Mouse (Mus musculus): Measurements from ENCODE around the gene Gm36176. TPM values are rescaled to one million over a fixed set of nuclear protein-coding genes. Genes with fewer than 3 reads are reported as not detected.
A peak's percentile ranks its signal among the peaks of the same experiment; 100 is the strongest.
"Not testable (repeated sequence)": the region's sequence is repeated elsewhere in the genome, so short reads cannot be mapped to it uniquely, and the experiment has no call there.

Gene Gm36176
- polyA plus RNA-seq (2014; fragmentation: Nextera tagmentation; extraction: Ambion mirVana): not detected in 2 replicates

GRCm38 (mm10) chr10:77846503-77846902, at the start of gene Gm36176:
Gm36176 (plus strand) TSS chr10:77846803.
- Histone ChIP-seq H3K27me3 (replicated peaks; ENCODE audit: control insufficient read depth, insufficient read depth, low read length) (no peaks in the 10 kb centered on the region), H3K4me2 (ENCODE audit: low read length) (no peak within 1 kb of the TSS), H3K4me3 (ENCODE audit: low read depth, low read length) (no peak within 1 kb of the TSS), H3K27ac (ENCODE audit: low read depth) (no peak within 1 kb of the TSS), H3K9ac (ENCODE audit: low read length) (no peak within 1 kb of the TSS), H3K36me3 (ENCODE audit: control insufficient read depth, insufficient read depth, low read length) (no peaks in the 10 kb centered on the region), H3K4me1 (replicated peaks; ENCODE audit: control insufficient read depth, insufficient read depth, low read length) (no peaks in the 10 kb centered on the region), H3K9me3 (ENCODE audit: control insufficient read depth, low read length) (0 out of 2 replicates have a peak, but pooled peaks cover 10% of the 10 kb centered on the region)
- ATAC-seq (replicated peaks; ENCODE audit: low FRiP score, low TSS enrichment, low read depth): no peak
- DNase-seq (ENCODE audit: low spot score): no peak
- 60% methylated on average over 3 of the region's 3 CpGs for WGBS

DNA sequence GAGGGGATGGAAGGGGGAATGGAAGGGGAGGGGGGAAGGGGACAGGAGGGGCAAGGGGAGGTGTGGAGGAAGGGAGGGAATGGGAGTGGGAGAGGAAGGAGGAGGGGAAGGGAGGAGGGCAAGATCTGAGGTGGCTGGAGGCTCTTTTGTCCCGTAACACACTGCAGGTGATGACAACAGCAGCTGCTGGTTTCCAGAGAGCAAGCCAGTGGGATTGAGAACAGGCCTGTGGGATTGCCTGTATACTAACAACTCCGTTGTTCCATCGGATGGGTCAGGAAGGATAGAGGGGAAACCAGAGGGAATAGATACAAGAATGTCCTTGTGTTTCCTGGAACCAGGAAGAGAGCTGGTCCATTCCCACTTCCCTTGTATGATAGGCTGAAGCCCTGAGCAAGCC, 48.9 kb upstream of the Gm36176 start:
- no peak overlapping the region for H3K4me3 ChIP-seq (ENCODE audit: low read depth, low read length)
- no peaks in the 10 kb centered on the region for H3K4me1 ChIP-seq (replicated peaks; ENCODE audit: control insufficient read depth, insufficient read depth, low read length)
- H3K36me3 ChIP-seq (ENCODE audit: control insufficient read depth, insufficient read depth, low read length): no peaks in the 10 kb centered on the region
- DNase-seq (ENCODE audit: low spot score) (no peak), ATAC-seq (replicated peaks; ENCODE audit: low FRiP score, low TSS enrichment, low read depth) (no peak)
- H3K9me3 ChIP-seq (ENCODE audit: control insufficient read depth, low read length): no peaks in the 10 kb centered on the region
- H3K27ac ChIP-seq (ENCODE audit: low read depth): no peak overlapping the region
- 24% methylated on average over 3 of the region's 3 CpGs for WGBS
- H3K27me3 ChIP-seq (replicated peaks; ENCODE audit: control insufficient read depth, insufficient read depth, low read length): no peaks in the 10 kb centered on the region
- no peak overlapping the region for H3K4me2 ChIP-seq (ENCODE audit: low read length)
- no peak overlapping the region for H3K9ac ChIP-seq (ENCODE audit: low read length)

DNA sequence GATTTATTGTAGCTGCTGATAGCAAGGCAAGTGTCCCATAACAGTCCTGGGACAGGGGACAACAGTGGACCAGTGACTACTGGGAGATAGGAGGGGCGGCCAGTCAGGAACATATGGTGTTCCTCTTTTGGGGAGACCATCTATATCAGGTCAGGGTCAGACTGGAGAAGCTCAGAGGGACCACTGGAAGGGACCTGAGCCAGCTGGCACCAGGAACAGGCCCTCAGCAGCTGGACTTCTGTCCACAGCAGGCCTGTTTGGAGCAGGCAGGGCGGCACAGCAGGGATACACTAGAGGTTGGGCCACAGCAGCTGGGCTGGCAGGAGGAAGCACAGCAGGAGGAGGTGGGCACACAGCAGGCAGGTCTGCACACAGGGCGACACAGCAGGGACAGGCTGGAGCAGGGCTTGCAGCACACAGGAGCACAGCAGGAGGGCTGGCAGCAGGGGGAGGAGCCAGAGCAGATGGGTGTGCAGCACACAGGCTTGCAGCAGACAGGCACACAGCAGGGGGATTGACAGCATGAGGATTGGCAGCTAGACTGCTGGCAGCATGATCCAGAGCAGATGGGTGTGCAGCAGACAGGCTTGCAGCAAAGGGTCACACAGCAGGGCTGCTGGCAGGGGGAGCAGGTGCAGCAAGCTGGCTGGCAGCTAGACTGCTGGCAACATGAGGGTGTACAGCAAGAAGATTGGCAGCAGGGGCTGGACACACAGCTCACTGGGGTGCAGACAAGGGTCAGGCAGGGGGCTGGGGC, 48.3 kb upstream of the Gm36176 start:
- not testable (repeated sequence) for ATAC-seq (replicated peaks; ENCODE audit: low FRiP score, low TSS enrichment, low read depth); H3K36me3 ChIP-seq (ENCODE audit: control insufficient read depth, insufficient read depth, low read length); H3K9me3 ChIP-seq (ENCODE audit: control insufficient read depth, low read length); H3K9ac ChIP-seq (ENCODE audit: low read length); H3K4me3 ChIP-seq (ENCODE audit: low read depth, low read length); H3K4me2 ChIP-seq (ENCODE audit: low read length); H3K27ac ChIP-seq (ENCODE audit: low read depth); H3K27me3 ChIP-seq (replicated peaks; ENCODE audit: control insufficient read depth, insufficient read depth, low read length); DNase-seq (ENCODE audit: low spot score); H3K4me1 ChIP-seq (replicated peaks; ENCODE audit: control insufficient read depth, insufficient read depth, low read length)
- 46% methylated on average over 3 of the region's 3 CpGs for WGBS

GRCm38 (mm10) chr10:77798921-77799508, 47.6 kb upstream of the Gm36176 start, which contains the start of gene Gm19668:
Gm19668 (minus strand) TSS chr10:77799133.
- DNase-seq (ENCODE audit: low spot score) (peak; percentile 52), ATAC-seq (replicated peaks; ENCODE audit: low FRiP score, low TSS enrichment, low read depth) (no peak)
- Histone ChIP-seq H3K4me3 (ENCODE audit: low read depth, low read length) (no peak within 1 kb of the TSS), H3K27ac (ENCODE audit: low read depth) (no peak within 1 kb of the TSS), H3K4me1 (replicated peaks; ENCODE audit: control insufficient read depth, insufficient read depth, low read length) (no peaks in the 10 kb centered on the region), H3K27me3 (replicated peaks; ENCODE audit: control insufficient read depth, insufficient read depth, low read length) (no peaks in the 10 kb centered on the region), H3K9me3 (ENCODE audit: control insufficient read depth, low read length) (no peaks in the 10 kb centered on the region), H3K36me3 (ENCODE audit: control insufficient read depth, insufficient read depth, low read length) (no peaks in the 10 kb centered on the region), H3K9ac (ENCODE audit: low read length) (no peak within 1 kb of the TSS), H3K4me2 (ENCODE audit: low read length) (no peak within 1 kb of the TSS)
- 50% methylated on average over 8 of the region's 8 CpGs for WGBS

GRCm38 (mm10) chr10:77804095-77804494, 42.5 kb upstream of the Gm36176 start:
- Histone ChIP-seq H3K9ac (ENCODE audit: low read length) (no peak overlapping the region), H3K27ac (ENCODE audit: low read depth) (no peak overlapping the region), H3K9me3 (ENCODE audit: control insufficient read depth, low read length) (no peaks in the 10 kb centered on the region), H3K4me1 (replicated peaks; ENCODE audit: control insufficient read depth, insufficient read depth, low read length) (no peaks in the 10 kb centered on the region), H3K4me2 (ENCODE audit: low read length) (no peak overlapping the region), H3K27me3 (replicated peaks; ENCODE audit: control insufficient read depth, insufficient read depth, low read length) (no peaks in the 10 kb centered on the region), H3K36me3 (ENCODE audit: control insufficient read depth, insufficient read depth, low read length) (no peaks in the 10 kb centered on the region), H3K4me3 (ENCODE audit: low read depth, low read length) (no peak overlapping the region)
- ATAC-seq (replicated peaks; ENCODE audit: low FRiP score, low TSS enrichment, low read depth) (no peak), DNase-seq (ENCODE audit: low spot score) (no peak)
- WGBS: 74% methylated on average over 3 of the region's 3 CpGs

DNA sequence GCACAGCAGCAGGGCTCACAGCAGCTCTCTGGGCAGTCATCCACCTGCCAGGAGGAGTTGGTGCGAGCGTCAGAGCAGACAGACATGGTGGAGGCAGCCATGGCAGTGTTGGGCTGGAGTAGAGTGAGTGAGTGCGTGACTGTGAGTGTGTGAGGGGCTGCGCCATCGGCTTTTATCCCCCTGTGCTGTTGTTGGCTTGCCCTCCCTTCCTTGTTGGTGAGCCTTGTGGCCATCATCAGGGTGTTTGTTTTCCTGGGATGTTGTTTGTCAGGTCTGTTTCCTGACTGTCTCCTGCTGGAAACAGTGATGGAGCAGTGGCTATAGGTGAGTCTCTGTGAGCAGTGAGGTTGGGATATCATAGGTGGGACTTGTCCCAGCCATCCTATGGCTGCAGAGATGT, 34.9 kb upstream of the Gm36176 start, which contains the start of gene Gm9507:
Gm9507 (minus strand) TSS at position 101 of the 400 bp plus-strand sequence.
- H3K27me3 ChIP-seq (replicated peaks; ENCODE audit: control insufficient read depth, insufficient read depth, low read length): no peaks in the 10 kb centered on the region
- DNase-seq (ENCODE audit: low spot score): no peak
- 0 out of 2 replicates have a peak, but pooled peaks cover 6% of the 10 kb centered on the region for H3K9me3 ChIP-seq (ENCODE audit: control insufficient read depth, low read length)
- WGBS: 70% methylated on average over 5 of the region's 5 CpGs
- H3K4me1 ChIP-seq (replicated peaks; ENCODE audit: control insufficient read depth, insufficient read depth, low read length): no peaks in the 10 kb centered on the region
- no peak within 1 kb of the TSS for H3K4me3 ChIP-seq (ENCODE audit: low read depth, low read length)
- no peak within 1 kb of the TSS for H3K9ac ChIP-seq (ENCODE audit: low read length)
- H3K4me2 ChIP-seq (ENCODE audit: low read length): no peak within 1 kb of the TSS
- no peak within 1 kb of the TSS for H3K27ac ChIP-seq (ENCODE audit: low read depth)
- no peak for ATAC-seq (replicated peaks; ENCODE audit: low FRiP score, low TSS enrichment, low read depth)
- no peaks in the 10 kb centered on the region for H3K36me3 ChIP-seq (ENCODE audit: control insufficient read depth, insufficient read depth, low read length)

DNA sequence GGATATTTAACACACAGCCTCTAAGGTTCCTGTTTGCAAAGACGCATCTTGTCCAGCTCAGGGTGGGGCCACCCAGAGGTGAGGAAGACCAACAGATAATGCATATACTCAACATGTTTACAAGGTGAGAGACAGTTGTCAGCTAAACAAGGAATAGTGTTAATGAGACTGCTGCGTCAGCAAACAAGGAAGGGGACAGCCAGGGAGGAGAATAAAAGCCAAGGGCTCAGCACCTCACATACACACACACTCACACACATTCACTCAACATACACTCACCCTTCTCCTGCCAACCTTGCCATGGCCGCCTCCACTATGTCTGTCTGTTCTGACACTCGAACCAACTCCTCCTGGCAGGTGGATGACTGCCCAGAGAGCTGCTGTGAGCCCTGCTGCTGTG, 32.2 kb upstream of the Gm36176 start, which contains the start of gene Gm2696:
Gm2696 (plus strand) TSS at position 301 of the 400 bp plus-strand sequence.
- H3K4me1 ChIP-seq (replicated peaks; ENCODE audit: control insufficient read depth, insufficient read depth, low read length): no peaks in the 10 kb centered on the region
- H3K27ac ChIP-seq (ENCODE audit: low read depth): no peak within 1 kb of the TSS
- H3K4me2 ChIP-seq (ENCODE audit: low read length): no peak within 1 kb of the TSS
- H3K9me3 ChIP-seq (ENCODE audit: control insufficient read depth, low read length): 0 out of 2 replicates have a peak, but pooled peaks cover 6% of the 10 kb centered on the region
- H3K27me3 ChIP-seq (replicated peaks; ENCODE audit: control insufficient read depth, insufficient read depth, low read length): no peaks in the 10 kb centered on the region
- no peak within 1 kb of the TSS for H3K4me3 ChIP-seq (ENCODE audit: low read depth, low read length)
- 44% methylated on average over 4 of the region's 4 CpGs for WGBS
- H3K9ac ChIP-seq (ENCODE audit: low read length): no peak within 1 kb of the TSS
- no peak for DNase-seq (ENCODE audit: low spot score)
- ATAC-seq (replicated peaks; ENCODE audit: low FRiP score, low TSS enrichment, low read depth): no peak
- H3K36me3 ChIP-seq (ENCODE audit: control insufficient read depth, insufficient read depth, low read length): no peaks in the 10 kb centered on the region

- no peaks in the 10 kb centered on the region for H3K4me1 ChIP-seq (replicated peaks; ENCODE audit: control insufficient read depth, insufficient read depth, low read length)
- ATAC-seq (replicated peaks; ENCODE audit: low FRiP score, low TSS enrichment, low read depth) (no peak), DNase-seq (ENCODE audit: low spot score) (peak; percentile 59)
Measured at GRCm38 (mm10) chr10:77815514-77815913, 31.1 kb upstream of the Gm36176 start.

More at GRCm38 (mm10) chr10:77815514-77815913, 31.1 kb upstream of the Gm36176 start:
- no peaks in the 10 kb centered on the region for H3K9me3 ChIP-seq (ENCODE audit: control insufficient read depth, low read length)
- H3K27me3 ChIP-seq (replicated peaks; ENCODE audit: control insufficient read depth, insufficient read depth, low read length): no peaks in the 10 kb centered on the region
- no peak overlapping the region for H3K4me3 ChIP-seq (ENCODE audit: low read depth, low read length)
- no peaks in the 10 kb centered on the region for H3K36me3 ChIP-seq (ENCODE audit: control insufficient read depth, insufficient read depth, low read length)
- WGBS: 30% methylated on average over 5 of the region's 5 CpGs
- H3K4me2 ChIP-seq (ENCODE audit: low read length): no peak overlapping the region
- no peak overlapping the region for H3K27ac ChIP-seq (ENCODE audit: low read depth)
- no peak overlapping the region for H3K9ac ChIP-seq (ENCODE audit: low read length)
